Mouse (Mus musculus): ENCODE results near the gene Tmod3. TPM values are rescaled to one million over a fixed set of nuclear protein-coding genes. Genes with fewer than 3 reads are reported as not detected.

The Tmod3 gene
- total and polyA plus RNA-seq, 3 experiments: 11.3 to 136 (median 123) TPM

DNA sequence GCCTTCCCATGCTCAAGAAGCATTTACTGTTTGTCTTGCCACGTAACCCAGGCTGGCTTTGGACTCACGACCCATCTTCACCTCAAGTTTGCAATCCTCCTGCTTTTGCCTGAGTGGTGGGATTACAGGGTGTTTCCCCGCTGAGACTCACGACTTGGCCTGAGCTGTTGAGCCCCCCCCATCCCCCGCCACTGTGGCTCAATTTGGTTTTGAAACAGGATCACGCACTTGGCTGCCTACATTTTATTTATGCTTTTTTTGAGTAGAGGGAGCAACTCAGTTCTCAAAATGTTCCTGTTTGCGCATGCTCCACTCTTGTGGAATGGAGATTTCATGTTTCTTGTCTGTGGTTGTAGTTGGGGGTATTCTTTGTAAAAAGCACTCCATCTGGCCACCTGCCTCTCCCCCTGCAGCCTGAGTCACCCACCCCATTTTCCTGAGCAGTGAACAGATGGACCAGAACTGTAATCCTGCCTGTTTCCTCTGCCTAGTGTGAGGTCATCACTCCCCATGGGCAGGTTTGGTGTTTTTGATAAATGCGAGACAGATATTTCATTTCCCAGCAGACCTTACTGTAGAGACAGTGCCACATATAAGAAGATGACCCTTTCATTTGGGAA, 80.2 kb downstream of the Tmod3 start:
- ATAC-seq (ENCODE audit: extremely low read depth, insufficient number of reproducible peaks, low FRiP score, poor library complexity, severe bottlenecking) (no peak), DNase-seq (ENCODE audit: low spot score) (no peak)
- no peak for TF ChIP-seq GATA2 (IDR thresholded peaks at IDR 0.05; ENCODE audit: borderline replicate concordance, low read depth, low read length)
- no peak for TF ChIP-seq POLR2AphosphoS5 (IDR thresholded peaks at IDR 0.05; ENCODE audit: insufficient replicate concordance, low read depth, low read length)
- TF ChIP-seq TAL1 (conservative IDR thresholded peaks at IDR 0.05; ENCODE audit: low read depth, low read length): no peak
- TF ChIP-seq CTCF (IDR thresholded peaks at IDR 0.05; ENCODE audit: low read depth, low read length): no peak
- TF ChIP-seq GATA1 (IDR thresholded peaks at IDR 0.05; ENCODE audit: borderline replicate concordance, low read length): no peak
- peaks cover 12% of the 10 kb centered on the region; the same call in 1 of the 2 replicates for H3K27me3 ChIP-seq (ENCODE audit: insufficient read depth, low read length)
- 0 out of 2 replicates have a peak, but pooled peaks cover 2% of the 10 kb centered on the region for H3K4me1 ChIP-seq (ENCODE audit: insufficient read depth, low read depth, low read length)
- no peak overlapping the region for H3K4me3 ChIP-seq (ENCODE audit: low read depth, low read length)
- no peaks in the 10 kb centered on the region for H3K9me3 ChIP-seq (replicated peaks)
- H3K36me3 ChIP-seq (replicated peaks): no peaks in the 10 kb centered on the region

DNA sequence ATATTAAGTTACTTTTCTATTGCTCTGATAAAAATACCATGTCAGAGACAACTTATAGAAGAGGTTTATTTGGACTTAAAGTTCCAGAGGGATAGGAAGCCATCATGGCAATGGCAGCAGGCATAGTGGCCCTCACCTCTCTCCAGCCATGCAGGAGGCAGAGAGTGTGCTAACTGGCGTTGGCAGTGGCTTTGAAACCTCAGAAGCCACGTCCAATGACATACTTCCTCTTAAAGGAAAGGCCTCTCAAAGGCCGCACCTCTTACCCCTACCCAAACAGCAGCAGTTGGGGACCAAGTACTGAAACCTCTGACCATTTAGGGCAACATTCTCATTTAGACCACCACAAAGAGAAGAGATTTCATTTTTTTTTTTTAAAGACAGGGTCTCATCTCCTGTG, 82.2 kb downstream of the Tmod3 start:
- Histone ChIP-seq H3K4me1 (ENCODE audit: insufficient read depth, low read depth, low read length) (0 out of 2 replicates have a peak, but pooled peaks cover 2% of the 10 kb centered on the region), H3K27me3 (ENCODE audit: insufficient read depth, low read length) (0 out of 2 replicates have a peak, but pooled peaks cover 6% of the 10 kb centered on the region), H3K4me3 (ENCODE audit: low read depth, low read length) (no peak overlapping the region), H3K9me3 (replicated peaks) (no peaks in the 10 kb centered on the region), H3K36me3 (replicated peaks) (peaks cover 6% of the 10 kb centered on the region)
- ATAC-seq (ENCODE audit: extremely low read depth, insufficient number of reproducible peaks, low FRiP score, poor library complexity, severe bottlenecking) (no peak), DNase-seq (ENCODE audit: low spot score) (no peak)
- TF ChIP-seq GATA2 (IDR thresholded peaks at IDR 0.05; ENCODE audit: borderline replicate concordance, low read depth, low read length) (no peak), POLR2AphosphoS5 (IDR thresholded peaks at IDR 0.05; ENCODE audit: insufficient replicate concordance, low read depth, low read length) (no peak), GATA1 (IDR thresholded peaks at IDR 0.05; ENCODE audit: borderline replicate concordance, low read length) (no peak), CTCF (IDR thresholded peaks at IDR 0.05; ENCODE audit: low read depth, low read length) (no peak), TAL1 (conservative IDR thresholded peaks at IDR 0.05; ENCODE audit: low read depth, low read length) (no peak)

DNA sequence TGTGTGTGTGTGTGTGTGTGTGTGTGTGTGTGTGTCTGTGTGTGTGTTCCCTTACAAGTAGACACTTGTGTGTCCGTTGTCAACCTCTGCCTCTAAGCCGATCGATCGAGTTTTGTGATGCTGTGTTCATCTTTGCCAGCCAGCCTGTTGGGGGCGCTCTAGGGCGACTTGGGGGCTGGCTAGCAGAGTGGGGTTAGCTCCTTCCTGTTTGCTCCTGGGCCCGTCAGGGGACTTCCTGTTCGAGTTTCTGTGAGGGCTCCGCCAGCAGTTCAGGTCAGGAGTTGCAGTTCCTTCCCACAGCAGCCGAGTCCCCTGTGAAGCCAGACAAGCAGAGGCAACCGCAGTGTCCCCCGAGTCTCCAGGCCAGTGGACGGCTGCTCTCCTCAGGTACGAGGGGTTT, 91.2 kb downstream of the Tmod3 start:
- no peaks in the 10 kb centered on the region for H3K4me1 ChIP-seq (ENCODE audit: insufficient read depth, low read depth, low read length)
- TF ChIP-seq POLR2AphosphoS5 (IDR thresholded peaks at IDR 0.05; ENCODE audit: insufficient replicate concordance, low read depth, low read length) (no peak), GATA1 (IDR thresholded peaks at IDR 0.05; ENCODE audit: borderline replicate concordance, low read length) (no peak), TAL1 (conservative IDR thresholded peaks at IDR 0.05; ENCODE audit: low read depth, low read length) (no peak), CTCF (IDR thresholded peaks at IDR 0.05; ENCODE audit: low read depth, low read length) (no peak)

DNA sequence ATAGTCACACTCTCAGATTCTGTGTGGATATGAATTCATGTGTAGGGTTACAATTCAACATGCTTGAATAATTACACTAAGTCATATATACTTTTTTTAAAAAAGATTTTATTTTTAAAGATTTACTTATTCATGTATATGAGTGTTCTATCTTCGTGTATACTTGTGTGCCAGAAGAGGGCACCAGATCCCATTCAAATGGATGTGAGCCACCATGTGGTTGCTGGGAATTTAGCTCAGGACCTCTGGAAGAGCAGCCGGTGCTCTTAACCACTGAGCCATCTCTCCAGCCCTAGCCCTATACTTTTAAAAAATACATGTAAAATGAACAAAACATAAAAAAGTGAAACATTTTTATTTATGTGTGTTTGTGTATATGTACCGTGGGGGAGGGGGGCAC, 91.9 kb downstream of the Tmod3 start:
- no peaks in the 10 kb centered on the region for H3K27me3 ChIP-seq (ENCODE audit: insufficient read depth, low read length)
- no peak overlapping the region for H3K4me3 ChIP-seq (ENCODE audit: low read depth, low read length)
- ATAC-seq (ENCODE audit: extremely low read depth, insufficient number of reproducible peaks, low FRiP score, poor library complexity, severe bottlenecking) (no peak), DNase-seq (ENCODE audit: low spot score) (no peak)
- peaks cover 76% of the 10 kb centered on the region for H3K36me3 ChIP-seq (replicated peaks)
- TF ChIP-seq CTCF (IDR thresholded peaks at IDR 0.05; ENCODE audit: low read depth, low read length): no peak
- TF ChIP-seq TAL1 (conservative IDR thresholded peaks at IDR 0.05; ENCODE audit: low read depth, low read length): no peak
- no peak for TF ChIP-seq POLR2AphosphoS5 (IDR thresholded peaks at IDR 0.05; ENCODE audit: insufficient replicate concordance, low read depth, low read length)
- no peak for TF ChIP-seq GATA1 (IDR thresholded peaks at IDR 0.05; ENCODE audit: borderline replicate concordance, low read length)
- TF ChIP-seq GATA2 (IDR thresholded peaks at IDR 0.05; ENCODE audit: borderline replicate concordance, low read depth, low read length): no peak
- no peaks in the 10 kb centered on the region for H3K4me1 ChIP-seq (ENCODE audit: insufficient read depth, low read depth, low read length)
- H3K9me3 ChIP-seq (replicated peaks): no peaks in the 10 kb centered on the region

More for the DNA sequence above, 91.2 kb downstream of the Tmod3 start:
- H3K4me3 ChIP-seq (ENCODE audit: low read depth, low read length): no peak overlapping the region
- ATAC-seq (ENCODE audit: extremely low read depth, insufficient number of reproducible peaks, low FRiP score, poor library complexity, severe bottlenecking) (no peak), DNase-seq (ENCODE audit: low spot score) (no peak)
- no peaks in the 10 kb centered on the region for H3K27me3 ChIP-seq (ENCODE audit: insufficient read depth, low read length)
- no peaks in the 10 kb centered on the region for H3K9me3 ChIP-seq (replicated peaks)
- H3K36me3 ChIP-seq (replicated peaks): peaks cover 71% of the 10 kb centered on the region

DNA sequence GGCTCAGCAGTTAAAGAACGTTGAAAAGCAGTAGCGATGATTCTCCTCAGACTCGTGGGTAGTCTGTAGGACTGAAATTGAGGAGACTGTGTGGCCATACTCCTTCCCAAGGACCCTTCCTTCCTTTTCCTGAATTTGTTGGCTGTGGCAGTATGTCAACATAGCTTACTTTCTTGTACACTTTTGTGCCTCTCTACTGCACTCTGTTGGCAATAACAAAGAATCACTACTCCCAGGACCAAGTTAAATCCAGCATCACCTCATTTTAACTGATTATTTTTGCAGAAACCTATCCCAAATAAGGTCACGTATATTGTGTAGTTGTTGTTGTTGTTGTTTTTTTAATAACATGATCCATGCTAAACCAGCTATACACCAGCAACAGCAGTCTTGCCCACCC, 92.8 kb downstream of the Tmod3 start:
- no peaks in the 10 kb centered on the region for H3K4me1 ChIP-seq (ENCODE audit: insufficient read depth, low read depth, low read length)
- H3K36me3 ChIP-seq (replicated peaks): peaks cover 77% of the 10 kb centered on the region
- H3K9me3 ChIP-seq (replicated peaks): no peaks in the 10 kb centered on the region
- DNase-seq (ENCODE audit: low spot score) (no peak), ATAC-seq (ENCODE audit: extremely low read depth, insufficient number of reproducible peaks, low FRiP score, poor library complexity, severe bottlenecking) (no peak)
- no peak overlapping the region for H3K4me3 ChIP-seq (ENCODE audit: low read depth, low read length)
- no peaks in the 10 kb centered on the region for H3K27me3 ChIP-seq (ENCODE audit: insufficient read depth, low read length)
- TF ChIP-seq POLR2AphosphoS5 (IDR thresholded peaks at IDR 0.05; ENCODE audit: insufficient replicate concordance, low read depth, low read length): no peak
- TF ChIP-seq GATA1 (IDR thresholded peaks at IDR 0.05; ENCODE audit: borderline replicate concordance, low read length): no peak
- no peak for TF ChIP-seq CTCF (IDR thresholded peaks at IDR 0.05; ENCODE audit: low read depth, low read length)
- TF ChIP-seq GATA2 (IDR thresholded peaks at IDR 0.05; ENCODE audit: borderline replicate concordance, low read depth, low read length): no peak
- TF ChIP-seq TAL1 (conservative IDR thresholded peaks at IDR 0.05; ENCODE audit: low read depth, low read length): no peak

DNA sequence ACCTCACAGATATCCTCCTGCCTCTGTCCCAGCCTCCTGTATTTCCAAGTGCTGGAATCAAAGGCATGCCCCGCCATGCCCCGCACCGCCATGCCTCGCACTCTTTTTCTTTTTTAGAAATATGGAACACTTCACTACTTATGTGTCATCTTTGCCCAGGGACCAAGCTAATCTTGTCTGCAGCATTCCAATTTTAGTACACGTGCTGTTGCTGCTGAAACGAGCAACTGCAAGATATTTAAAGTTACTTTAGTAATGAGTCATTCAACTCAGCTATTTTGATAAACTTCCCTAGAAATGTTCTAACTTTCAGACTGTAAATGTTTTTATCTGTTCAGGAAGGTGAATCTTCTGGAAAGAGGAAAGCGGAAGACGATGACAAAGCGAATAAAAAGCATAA, 93.6 kb downstream of the Tmod3 start:
- DNase-seq (ENCODE audit: low spot score) (no peak), ATAC-seq (ENCODE audit: extremely low read depth, insufficient number of reproducible peaks, low FRiP score, poor library complexity, severe bottlenecking) (no peak)
- H3K27me3 ChIP-seq (ENCODE audit: insufficient read depth, low read length): no peaks in the 10 kb centered on the region
- H3K4me1 ChIP-seq (ENCODE audit: insufficient read depth, low read depth, low read length): no peaks in the 10 kb centered on the region
- peaks cover 77% of the 10 kb centered on the region for H3K36me3 ChIP-seq (replicated peaks)
- no peak overlapping the region for H3K4me3 ChIP-seq (ENCODE audit: low read depth, low read length)
- H3K9me3 ChIP-seq (replicated peaks): no peaks in the 10 kb centered on the region
- TF ChIP-seq CTCF (IDR thresholded peaks at IDR 0.05; ENCODE audit: low read depth, low read length): no peak

All from G1E (cell line).